23 mouse cellular contexts compared by ENCODE assay signal in genomic region chr8:121995895-121996294, GRCm38 (mm10). TPM values are rescaled to one million over a fixed set of nuclear protein-coding genes. Genes with fewer than 3 reads are reported as not detected.
"Had no signal": no experiment of that assay in that cellular context is flagged by ENCODE, and none has a peak within 500 bp of the region (broad histone marks: within the 10 kb centered on the region; RNA-seq: fewer than 3 reads in every experiment).

No protein-coding gene starts in this region.

- H3K27ac ChIP-seq: intestine, embryonic 15.5 days; limb, embryonic 13.5 days; midbrain, embryonic 12.5 days; neural tube, embryonic 13.5 days had no signal

- ATAC-seq: intestine, embryonic 15.5 days; midbrain, embryonic 16.5 days had no signal

- H3K9me3 ChIP-seq: intestine, embryonic 15.5 days; limb, embryonic 13.5 days; midbrain, embryonic 12.5 days; neural tube, embryonic 13.5 days had no signal

- H3K4me1 ChIP-seq: intestine, embryonic 15.5 days; limb, embryonic 13.5 days; midbrain, embryonic 12.5 days; neural tube, embryonic 13.5 days had no signal

- H3K27me3 ChIP-seq: intestine, embryonic 15.5 days; limb, embryonic 13.5 days; midbrain, embryonic 12.5 days; neural tube, embryonic 13.5 days had no signal

- H3K4me2 ChIP-seq: intestine, embryonic 15.5 days; limb, embryonic 13.5 days; midbrain, embryonic 12.5 days; neural tube, embryonic 13.5 days had no signal

- H3K9ac ChIP-seq: intestine, embryonic 15.5 days; limb, embryonic 13.5 days; midbrain, embryonic 12.5 days; neural tube, embryonic 13.5 days had no signal

- H3K4me3 ChIP-seq: intestine, embryonic 15.5 days; layer of hippocampus, adult 2 months; limb, embryonic 13.5 days; midbrain, embryonic 12.5 days; neural tube, embryonic 13.5 days had no signal

- DNase-seq: kidney, adult 18-20 months; kidney, postnatal 10 days; kidney, postnatal 4 days; left cerebral cortex, postnatal 4 days; retina, postnatal 1 day; right cerebral cortex, postnatal 4 days; spleen, adult 18-20 months; thymus, adult 2 months; thymus, postnatal 25 days had no signal

RNA-seq across cellular contexts. Expression of gene Car5a, which starts 51.2 kb away (rescaled TPM):
- total RNA-seq: layer of hippocampus, adult 2 months; layer of hippocampus, postnatal 10 days; left cerebral cortex, postnatal 10 days; megakaryocyte-erythroid progenitor cell, adult 5-6 weeks had no signal
- polyA plus RNA-seq: kidney, embryonic 14.5 days; limb, embryonic 13.5 days; lung, embryonic 16.5 days; stomach, embryonic 14.5 days; testis, adult 2 months; thymus, adult 2 months; urinary bladder, adult 2 months had no signal
